Mouse (Mus musculus) lung, postnatal 14 days (tissue): Measurements from ENCODE around the gene Rpsa.

Experiments used
- DNase-seq: peaks from one replicate; pipeline ENCODE4 v3.0.0; 2021

The Rpsa gene

GRCm38 (mm10) chr9:120174436-120175137 is 47.1 kb downstream of the Rpsa start:
- DNase-seq, result no peak

DNA sequence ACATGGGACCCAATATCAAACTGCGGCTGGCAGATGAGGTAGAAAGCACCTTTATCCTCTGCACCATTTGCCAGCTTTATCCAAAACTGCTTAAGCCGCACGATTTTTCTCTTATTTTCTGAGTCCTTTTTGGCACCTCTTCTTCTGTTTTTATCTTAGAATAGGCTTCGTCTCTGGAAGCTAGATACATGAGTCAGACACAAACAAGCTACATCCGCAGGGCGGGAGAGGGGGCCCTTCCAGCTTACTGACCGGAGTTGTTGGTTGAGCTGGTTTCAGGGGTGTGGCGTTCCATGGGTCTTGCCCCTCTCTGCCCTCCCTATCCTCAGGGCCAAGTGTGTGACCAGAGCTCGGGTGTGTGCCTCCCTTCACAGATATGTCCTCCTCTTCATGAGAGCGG is 51.3 kb downstream of the Rpsa start:
- no peak for DNase-seq
